Mouse (Mus musculus): Measurements from ENCODE around the gene Lhb. TPM values are rescaled to one million over a fixed set of nuclear protein-coding genes. Genes with fewer than 3 reads are reported as not detected.

Lhb gene
- polyA plus RNA-seq, 1 experiment: not detected

DNA sequence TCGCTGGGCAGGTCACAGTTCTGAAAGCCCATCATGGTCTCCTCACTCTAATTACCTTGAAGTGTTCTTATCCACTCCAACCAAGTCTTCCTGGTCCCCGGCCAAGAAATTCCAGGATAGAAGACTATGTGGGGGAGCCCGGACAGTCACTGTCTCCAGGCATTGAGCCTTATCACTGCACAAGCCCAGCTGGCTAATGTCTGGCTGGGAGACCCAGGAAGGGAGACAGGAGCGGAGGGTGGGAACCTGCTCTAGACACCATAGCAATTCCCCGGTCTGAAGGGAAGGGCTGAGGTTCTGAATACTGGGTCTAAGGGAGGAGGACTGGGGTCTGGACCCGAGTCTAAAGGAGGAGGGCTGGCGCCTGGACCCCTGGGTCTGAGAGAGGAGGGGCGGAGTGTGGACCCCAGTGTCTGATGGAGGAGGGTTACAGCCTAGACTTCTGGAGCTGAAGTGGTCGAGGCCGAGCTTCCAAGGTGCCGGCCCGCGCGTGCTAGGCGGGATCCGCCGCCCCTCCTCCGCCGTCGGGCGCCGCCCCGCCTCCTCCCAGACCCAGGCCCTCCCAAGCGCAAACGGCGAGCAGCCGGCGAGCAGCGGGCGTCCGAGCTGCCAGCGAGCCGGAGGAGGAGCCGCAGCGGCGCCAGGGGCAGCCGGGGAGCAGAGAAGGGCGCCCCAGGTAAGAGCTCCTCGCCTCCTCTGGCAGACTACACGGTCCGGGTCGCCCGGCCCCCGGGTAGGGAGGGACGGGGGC lies 7.3 kb upstream of the Lhb start, which contains the start of gene Ntf5:
TSS of gene Ntf5 (plus strand) at position 583 of the 751 bp plus-strand sequence.
- H3K4me3 ChIP-seq (ENCODE audit: insufficient read depth, low read length): peak within 1 kb of the TSS; percentile 24
- no peaks in the 10 kb centered on the region for H3K4me1 ChIP-seq (ENCODE audit: control insufficient read depth, insufficient read depth, low read length)
- TF ChIP-seq CTCF (IDR thresholded peaks at IDR 0.05; ENCODE audit: borderline replicate concordance, insufficient read depth, low read length) (no peak), POLR2A (IDR thresholded peaks at IDR 0.05; ENCODE audit: low read depth, low read length) (no peak)
- no peak within 1 kb of the TSS for H3K27ac ChIP-seq (ENCODE audit: insufficient read depth, low read length)

DNA sequence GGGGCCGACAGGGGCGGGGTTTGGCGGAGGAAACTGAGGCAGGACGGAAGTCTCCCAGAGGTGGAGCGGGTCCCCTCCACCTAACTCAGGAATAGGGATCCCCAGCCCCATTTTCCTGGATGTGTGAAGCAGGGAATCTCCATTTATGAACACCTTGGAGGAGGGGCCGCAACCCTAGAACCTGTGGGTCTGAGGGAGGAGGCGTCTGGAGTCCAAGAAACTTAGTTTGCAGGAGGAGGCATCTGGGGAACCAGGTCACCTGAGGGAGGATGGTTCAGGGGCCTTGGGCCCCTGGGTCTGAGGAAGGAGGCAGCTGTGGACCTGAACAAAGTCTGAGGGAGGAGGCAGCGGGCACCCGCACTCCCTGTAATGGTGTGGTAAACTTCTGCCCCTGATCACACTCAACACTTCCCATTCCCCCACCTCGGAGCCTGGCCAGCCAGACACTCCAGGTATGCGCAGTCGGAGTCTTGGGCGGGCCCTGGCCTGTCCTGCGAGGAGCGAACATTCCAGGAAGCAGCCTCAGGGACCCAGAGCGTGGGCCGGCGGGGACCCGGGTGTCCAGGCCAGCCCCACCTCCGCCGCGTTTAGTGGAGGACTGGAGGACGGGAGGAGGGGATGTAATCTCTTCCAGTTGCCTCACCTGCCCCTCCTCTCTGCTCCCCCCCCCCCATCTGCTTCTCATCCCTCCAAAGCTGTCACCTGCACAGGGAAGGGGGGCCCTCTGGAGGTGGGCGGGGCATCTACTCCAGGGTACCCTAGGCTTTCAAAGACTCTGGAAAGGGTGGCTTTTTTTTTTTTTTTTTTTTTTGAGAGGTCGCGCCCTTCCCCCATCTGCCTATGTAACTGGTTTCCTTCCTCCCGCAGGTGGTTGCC lies 6.5 kb upstream of the Lhb start:
- TF ChIP-seq POLR2A (IDR thresholded peaks at IDR 0.05; ENCODE audit: low read depth, low read length) (no peak), CTCF (IDR thresholded peaks at IDR 0.05; ENCODE audit: borderline replicate concordance, insufficient read depth, low read length) (no peak)
- H3K4me3 ChIP-seq (ENCODE audit: insufficient read depth, low read length): peak overlapping the region; percentile 24; the same call in 1 of the 2 replicates
- no peak overlapping the region for H3K27ac ChIP-seq (ENCODE audit: insufficient read depth, low read length)
- H3K4me1 ChIP-seq (ENCODE audit: control insufficient read depth, insufficient read depth, low read length): no peaks in the 10 kb centered on the region

DNA sequence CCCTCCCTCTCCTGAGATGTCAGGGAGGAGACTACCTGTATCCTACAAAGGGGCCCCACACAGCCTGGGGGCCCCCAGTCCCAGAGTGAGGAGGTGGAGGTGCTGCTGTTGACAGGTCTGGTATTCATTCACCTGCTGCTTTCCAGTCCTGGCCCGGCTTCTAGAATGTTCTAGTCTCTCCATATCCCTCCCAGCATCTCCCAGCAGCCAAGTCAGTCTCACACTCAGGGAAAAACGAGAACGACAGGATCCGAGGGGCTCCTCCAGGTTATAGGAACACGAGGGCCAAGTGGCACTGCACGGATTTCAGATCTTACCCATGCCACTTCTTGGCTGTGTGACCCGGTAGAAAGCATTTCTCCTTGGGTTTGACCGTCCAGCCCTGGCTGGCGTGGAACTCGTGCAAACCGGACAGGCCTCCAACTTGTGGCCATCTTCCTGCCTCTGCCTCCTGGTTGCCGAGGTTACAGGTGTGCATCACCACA lies 5.8 kb upstream of the Lhb start:
- Histone ChIP-seq H3K4me3 (ENCODE audit: insufficient read depth, low read length) (no peak overlapping the region), H3K4me1 (ENCODE audit: control insufficient read depth, insufficient read depth, low read length) (no peaks in the 10 kb centered on the region), H3K27ac (ENCODE audit: insufficient read depth, low read length) (no peak overlapping the region)
- no peak for TF ChIP-seq POLR2A (IDR thresholded peaks at IDR 0.05; ENCODE audit: low read depth, low read length)
- TF ChIP-seq CTCF (IDR thresholded peaks at IDR 0.05; ENCODE audit: borderline replicate concordance, insufficient read depth, low read length): no peak

DNA sequence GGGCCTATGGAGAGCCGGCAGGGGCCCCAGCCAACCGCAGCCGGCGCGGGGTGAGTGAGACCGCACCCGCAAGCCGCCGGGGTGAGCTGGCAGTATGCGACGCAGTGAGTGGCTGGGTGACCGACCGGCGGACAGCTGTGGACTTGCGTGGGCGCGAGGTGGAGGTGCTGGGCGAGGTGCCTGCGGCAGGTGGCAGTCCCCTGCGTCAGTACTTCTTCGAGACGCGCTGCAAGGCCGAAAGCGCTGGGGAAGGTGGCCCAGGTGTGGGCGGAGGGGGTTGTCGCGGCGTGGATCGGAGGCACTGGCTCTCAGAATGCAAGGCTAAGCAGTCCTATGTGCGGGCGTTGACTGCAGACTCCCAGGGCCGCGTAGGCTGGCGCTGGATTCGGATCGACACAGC lies 5.0 kb upstream of the Lhb start:
- Histone ChIP-seq H3K4me3 (ENCODE audit: insufficient read depth, low read length) (no peak overlapping the region), H3K4me1 (ENCODE audit: control insufficient read depth, insufficient read depth, low read length) (no peaks in the 10 kb centered on the region), H3K27ac (ENCODE audit: insufficient read depth, low read length) (no peak overlapping the region)
- TF ChIP-seq POLR2A (IDR thresholded peaks at IDR 0.05; ENCODE audit: low read depth, low read length) (no peak), CTCF (IDR thresholded peaks at IDR 0.05; ENCODE audit: borderline replicate concordance, insufficient read depth, low read length) (no peak)

DNA sequence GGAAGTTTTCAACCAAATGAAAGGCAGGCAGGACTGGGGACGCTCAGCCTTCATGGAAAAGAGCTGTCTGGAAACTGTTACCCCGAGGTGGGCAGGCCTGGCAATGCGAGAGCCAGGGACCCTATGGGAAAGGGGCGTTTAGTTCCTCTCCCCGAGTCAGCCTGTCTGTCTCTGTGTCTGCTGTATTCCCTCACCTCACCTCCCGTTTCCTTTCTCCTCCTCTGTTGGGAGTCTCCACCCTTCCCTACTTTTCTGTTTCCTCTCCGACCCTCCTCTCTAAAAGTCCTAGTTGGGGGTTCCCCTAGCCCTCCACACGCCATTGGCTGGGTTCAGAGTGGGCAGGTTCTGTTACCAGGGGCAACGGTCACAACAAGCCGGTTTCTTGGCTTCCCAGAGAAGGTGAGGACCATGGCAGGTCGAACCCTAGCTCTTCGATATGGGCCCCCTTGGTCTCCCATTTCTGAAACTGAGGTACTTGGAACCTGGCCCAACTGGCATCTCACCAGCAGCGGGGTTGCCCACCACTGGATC lies 2.6 kb upstream of the Lhb start:
- H3K27ac ChIP-seq (ENCODE audit: insufficient read depth, low read length): no peak overlapping the region
- TF ChIP-seq POLR2A (IDR thresholded peaks at IDR 0.05; ENCODE audit: low read depth, low read length): no peak
- no peak for TF ChIP-seq CTCF (IDR thresholded peaks at IDR 0.05; ENCODE audit: borderline replicate concordance, insufficient read depth, low read length)
- no peaks in the 10 kb centered on the region for H3K4me1 ChIP-seq (ENCODE audit: control insufficient read depth, insufficient read depth, low read length)
- no peak overlapping the region for H3K4me3 ChIP-seq (ENCODE audit: insufficient read depth, low read length)

DNA sequence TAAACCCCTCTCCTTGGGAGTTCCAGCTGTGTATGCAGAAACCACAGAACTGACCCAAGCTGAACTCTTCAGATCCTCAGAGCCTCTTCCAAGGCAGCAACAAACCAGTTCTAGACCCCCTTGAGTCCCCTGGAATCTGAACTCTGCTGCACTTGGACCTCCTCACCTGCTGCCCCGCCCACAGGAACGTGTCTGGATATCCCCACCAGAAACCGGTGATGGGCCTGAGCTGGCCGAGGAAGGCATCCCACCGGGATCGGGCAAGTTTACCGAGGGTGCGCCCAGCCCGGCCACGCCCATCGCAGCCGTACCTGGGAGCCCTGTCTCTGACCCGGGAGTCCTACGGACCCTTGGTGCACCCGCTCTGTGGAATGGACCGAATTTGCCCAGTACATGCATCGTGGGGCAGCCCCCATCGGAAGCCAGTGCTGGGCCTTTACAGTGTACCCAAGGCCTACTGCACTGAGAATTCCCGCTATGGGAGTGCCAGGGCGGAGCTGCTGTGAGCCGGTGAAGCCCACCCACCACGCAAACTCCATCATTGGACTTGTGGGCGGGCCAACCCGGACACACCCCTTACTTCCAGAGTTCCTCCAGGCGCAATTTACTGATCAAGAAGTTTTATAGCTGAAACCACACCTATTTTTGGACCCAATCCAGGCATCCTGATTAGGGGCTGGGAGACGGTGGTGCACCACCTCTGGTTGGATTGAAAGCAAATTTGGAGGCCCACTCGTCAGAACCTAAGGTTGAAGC lies 583 bp upstream of the Lhb start:
- no peaks in the 10 kb centered on the region for H3K4me1 ChIP-seq (ENCODE audit: control insufficient read depth, insufficient read depth, low read length)
- H3K4me3 ChIP-seq (ENCODE audit: insufficient read depth, low read length): no peak overlapping the region
- TF ChIP-seq CTCF (IDR thresholded peaks at IDR 0.05; ENCODE audit: borderline replicate concordance, insufficient read depth, low read length) (no peak), POLR2A (IDR thresholded peaks at IDR 0.05; ENCODE audit: low read depth, low read length) (no peak)
- H3K27ac ChIP-seq (ENCODE audit: insufficient read depth, low read length): no peak overlapping the region

DNA sequence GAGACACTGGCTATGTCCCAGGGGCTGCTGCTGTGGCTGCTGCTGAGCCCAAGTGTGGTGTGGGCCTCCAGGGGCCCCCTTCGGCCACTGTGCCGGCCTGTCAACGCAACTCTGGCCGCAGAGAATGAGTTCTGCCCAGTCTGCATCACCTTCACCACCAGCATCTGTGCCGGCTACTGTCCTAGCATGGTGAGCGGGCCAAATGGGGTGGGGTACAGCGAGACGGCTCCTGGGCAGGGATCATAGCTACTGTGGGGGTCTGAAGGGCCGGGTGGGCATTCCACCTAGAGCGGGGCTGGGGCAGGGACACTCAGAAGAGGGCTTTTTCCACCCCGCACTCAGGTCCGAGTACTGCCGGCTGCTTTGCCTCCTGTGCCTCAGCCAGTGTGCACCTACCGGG lies 574 bp downstream of the Lhb start:
- Histone ChIP-seq H3K4me1 (ENCODE audit: control insufficient read depth, insufficient read depth, low read length) (no peaks in the 10 kb centered on the region), H3K27ac (ENCODE audit: insufficient read depth, low read length) (no peak overlapping the region), H3K4me3 (ENCODE audit: insufficient read depth, low read length) (no peak overlapping the region)
- no peak for TF ChIP-seq POLR2A (IDR thresholded peaks at IDR 0.05; ENCODE audit: low read depth, low read length)
- TF ChIP-seq CTCF (IDR thresholded peaks at IDR 0.05; ENCODE audit: borderline replicate concordance, insufficient read depth, low read length): no peak

DNA sequence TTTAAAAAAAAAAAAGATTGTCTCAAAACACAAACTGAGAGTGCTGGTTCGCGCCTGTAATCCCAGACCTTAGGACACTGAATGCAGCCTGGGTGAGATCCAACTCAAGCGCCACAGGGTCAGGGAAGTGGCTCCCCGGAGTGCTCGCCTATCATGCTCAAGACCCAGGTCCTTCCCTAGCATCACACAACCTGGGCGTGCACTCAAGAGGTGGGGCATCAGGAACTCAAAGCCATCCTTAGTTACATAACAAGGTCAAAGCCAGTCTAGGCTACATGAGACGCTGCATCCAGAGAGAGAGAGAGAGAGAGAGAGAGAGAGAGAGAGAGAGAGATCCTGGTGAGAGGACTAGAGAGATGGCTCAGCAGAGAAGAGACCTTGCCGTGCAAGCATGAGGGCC lies 5.9 kb downstream of the Lhb start:
- Histone ChIP-seq H3K4me3 (ENCODE audit: insufficient read depth, low read length) (no peak overlapping the region), H3K4me1 (ENCODE audit: control insufficient read depth, insufficient read depth, low read length) (no peaks in the 10 kb centered on the region), H3K27ac (ENCODE audit: insufficient read depth, low read length) (no peak overlapping the region)
- no peak for TF ChIP-seq CTCF (IDR thresholded peaks at IDR 0.05; ENCODE audit: borderline replicate concordance, insufficient read depth, low read length)

DNA sequence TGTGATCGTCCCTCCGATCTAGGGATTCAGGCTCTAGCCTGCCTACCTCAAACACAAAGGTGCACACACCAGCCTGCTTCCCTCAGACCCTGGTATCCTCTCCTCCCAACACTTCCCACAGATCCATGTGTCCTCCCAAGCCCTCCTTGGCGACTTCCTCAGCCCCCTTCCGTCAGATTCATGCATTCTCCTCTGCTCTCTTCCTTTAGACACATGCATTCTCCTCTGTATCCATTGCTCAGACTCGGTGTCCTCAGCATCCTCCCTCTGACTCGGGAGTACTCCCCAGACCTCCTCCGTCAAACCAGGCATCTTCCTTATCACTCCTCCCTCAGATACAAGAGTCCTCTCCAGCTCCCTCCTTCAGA lies 13.2 kb downstream of the Lhb start:
- Histone ChIP-seq H3K4me1 (ENCODE audit: control insufficient read depth, insufficient read depth, low read length) (0 out of 2 replicates have a peak, but pooled peaks cover 5% of the 10 kb centered on the region), H3K27ac (ENCODE audit: insufficient read depth, low read length) (0 out of 2 replicates have a peak overlapping the region, but pooled peaks have one; percentile 11), H3K4me3 (ENCODE audit: insufficient read depth, low read length) (peak overlapping the region; percentile 98)
- TF ChIP-seq CTCF (IDR thresholded peaks at IDR 0.05; ENCODE audit: borderline replicate concordance, insufficient read depth, low read length): no peak
- no peak for TF ChIP-seq POLR2A (IDR thresholded peaks at IDR 0.05; ENCODE audit: low read depth, low read length)
